Mouse (Mus musculus): ENCODE data around the gene Slc25a26. TPM values are rescaled to one million over a fixed set of nuclear protein-coding genes. Genes with fewer than 3 reads are reported as not detected.

The Slc25a26 gene
- polyA plus RNA-seq, 1 experiment, result 21.2 TPM

DNA sequence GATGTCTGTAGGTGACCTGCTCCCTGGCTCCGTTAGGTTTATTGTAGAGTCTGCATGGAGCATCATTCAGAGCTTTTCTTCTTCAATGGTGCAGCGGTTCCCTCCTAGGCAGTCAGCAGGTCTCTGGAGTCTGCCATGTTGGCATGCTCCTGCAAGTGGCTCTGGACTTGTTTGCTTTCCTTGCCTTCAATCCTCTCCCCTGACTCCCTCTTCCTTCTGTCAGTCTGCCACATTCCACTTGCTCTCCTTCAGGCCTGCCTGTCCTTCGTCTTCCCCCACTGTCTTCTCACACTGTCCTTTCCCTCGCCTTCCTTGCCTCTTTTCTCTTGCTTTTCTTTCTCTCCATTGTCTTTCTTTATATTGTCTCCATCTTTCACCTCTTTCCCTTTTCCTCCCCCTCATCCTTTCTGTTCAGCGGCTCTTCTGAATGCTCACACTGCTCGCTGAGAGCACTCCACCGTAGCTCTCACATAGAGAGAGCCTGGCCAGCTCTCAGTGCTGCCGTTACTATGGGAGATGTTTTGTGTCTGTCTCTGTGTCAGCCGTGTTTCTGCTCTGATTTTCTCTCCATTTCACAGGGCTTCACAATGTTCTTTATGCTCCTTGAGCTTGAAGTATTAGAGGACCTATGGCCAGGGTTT lies 75.5 kb downstream of the Slc25a26 start:
- Histone ChIP-seq H3K4me1 (ENCODE audit: control insufficient read depth, insufficient read depth, low read length) (no peaks in the 10 kb centered on the region; the same call in 1 of the 2 replicates), H3K27ac (ENCODE audit: insufficient read depth, low read length) (no peak overlapping the region), H3K4me3 (ENCODE audit: insufficient read depth, low read length) (no peak overlapping the region)
- TF ChIP-seq POLR2A (IDR thresholded peaks at IDR 0.05; ENCODE audit: extremely low read depth, insufficient read depth, low read length) (no peak), CTCF (IDR thresholded peaks at IDR 0.05; ENCODE audit: extremely low read depth, insufficient read depth, low read length) (no peak)

DNA sequence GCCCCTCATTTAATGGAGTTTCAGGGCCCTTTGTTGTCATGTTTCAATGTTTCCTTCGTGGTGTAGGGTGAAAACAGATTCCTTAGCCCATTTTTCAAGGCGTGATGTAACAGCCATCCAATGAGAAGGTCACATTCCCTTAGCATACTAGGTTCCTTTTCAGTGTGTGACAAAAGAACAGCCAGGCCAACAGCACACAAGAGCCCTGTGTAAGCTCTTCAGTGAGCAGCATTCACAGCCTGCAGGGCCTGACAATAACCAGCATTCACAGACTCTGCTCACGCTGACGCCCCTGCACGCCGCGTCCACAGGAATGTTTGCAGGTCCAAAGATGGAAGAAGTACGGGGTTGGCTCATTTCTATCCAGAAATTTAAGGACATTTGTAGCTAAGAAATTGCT lies 77.9 kb downstream of the Slc25a26 start:
- no peak for TF ChIP-seq POLR2A (IDR thresholded peaks at IDR 0.05; ENCODE audit: extremely low read depth, insufficient read depth, low read length)
- Histone ChIP-seq H3K27ac (ENCODE audit: insufficient read depth, low read length) (0 out of 2 replicates have a peak overlapping the region, but pooled peaks have one; percentile 16), H3K4me1 (ENCODE audit: control insufficient read depth, insufficient read depth, low read length) (no peaks in the 10 kb centered on the region; the same call in 1 of the 2 replicates), H3K4me3 (ENCODE audit: insufficient read depth, low read length) (no peak overlapping the region)

- Histone ChIP-seq H3K27ac (ENCODE audit: insufficient read depth, low read length) (no peak overlapping the region), H3K4me1 (ENCODE audit: control insufficient read depth, insufficient read depth, low read length) (peaks cover 2% of the 10 kb centered on the region; the same call in 1 of the 2 replicates), H3K4me3 (ENCODE audit: insufficient read depth, low read length) (no peak overlapping the region)
- TF ChIP-seq CTCF (IDR thresholded peaks at IDR 0.05; ENCODE audit: extremely low read depth, insufficient read depth, low read length) (no peak), POLR2A (IDR thresholded peaks at IDR 0.05; ENCODE audit: extremely low read depth, insufficient read depth, low read length) (no peak)
Observed at GRCm38 (mm10) chr6:94582055-94582454, 81.9 kb downstream of the Slc25a26 start.

GRCm38 (mm10) chr6:94584147-94584695 lies 84.1 kb downstream of the Slc25a26 start:
- Histone ChIP-seq H3K4me3 (ENCODE audit: insufficient read depth, low read length) (no peak overlapping the region), H3K27ac (ENCODE audit: insufficient read depth, low read length) (0 out of 2 replicates have a peak overlapping the region, but pooled peaks have one; percentile 57), H3K4me1 (ENCODE audit: control insufficient read depth, insufficient read depth, low read length) (peaks cover 2% of the 10 kb centered on the region; the same call in 1 of the 2 replicates)
- TF ChIP-seq CTCF (IDR thresholded peaks at IDR 0.05; ENCODE audit: extremely low read depth, insufficient read depth, low read length) (no peak), POLR2A (IDR thresholded peaks at IDR 0.05; ENCODE audit: extremely low read depth, insufficient read depth, low read length) (peak; percentile 22; the same call in 1 of the 2 replicates)

- TF ChIP-seq POLR2A (IDR thresholded peaks at IDR 0.05; ENCODE audit: extremely low read depth, insufficient read depth, low read length), result no peak
- TF ChIP-seq CTCF (IDR thresholded peaks at IDR 0.05; ENCODE audit: extremely low read depth, insufficient read depth, low read length), result no peak
- Histone ChIP-seq H3K4me1 (ENCODE audit: control insufficient read depth, insufficient read depth, low read length) (peaks cover 2% of the 10 kb centered on the region; the same call in 1 of the 2 replicates), H3K4me3 (ENCODE audit: insufficient read depth, low read length) (no peak overlapping the region), H3K27ac (ENCODE audit: insufficient read depth, low read length) (no peak overlapping the region)
Observed at GRCm38 (mm10) chr6:94584976-94585375, 84.8 kb downstream of the Slc25a26 start.

DNA sequence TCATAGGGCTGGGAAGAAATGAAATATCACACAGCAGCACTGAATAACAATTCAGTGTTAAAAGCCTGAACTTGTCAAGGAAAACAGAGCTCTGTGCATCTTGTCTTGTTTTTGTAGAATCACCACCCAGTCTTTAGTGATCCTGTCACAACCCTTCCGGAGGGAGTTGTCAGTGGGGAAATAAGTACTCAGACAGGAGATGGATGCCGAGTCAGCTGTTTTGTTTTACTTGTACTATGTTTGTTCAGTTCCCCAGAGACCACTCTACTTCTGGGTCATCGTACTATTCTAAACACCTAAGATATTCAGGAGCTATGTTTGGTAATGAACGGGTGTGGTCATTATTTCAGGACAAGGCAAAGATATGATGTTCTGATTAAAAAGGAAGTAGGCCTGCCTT lies 88.2 kb downstream of the Slc25a26 start:
- H3K27ac ChIP-seq (ENCODE audit: insufficient read depth, low read length), result no peak overlapping the region
- H3K4me1 ChIP-seq (ENCODE audit: control insufficient read depth, insufficient read depth, low read length), result peaks cover 10% of the 10 kb centered on the region
- TF ChIP-seq CTCF (IDR thresholded peaks at IDR 0.05; ENCODE audit: extremely low read depth, insufficient read depth, low read length) (no peak), POLR2A (IDR thresholded peaks at IDR 0.05; ENCODE audit: extremely low read depth, insufficient read depth, low read length) (no peak)
- H3K4me3 ChIP-seq (ENCODE audit: insufficient read depth, low read length), result no peak overlapping the region

- no peak overlapping the region for H3K4me3 ChIP-seq (ENCODE audit: insufficient read depth, low read length)
- peaks cover 8% of the 10 kb centered on the region; the same call in 1 of the 2 replicates for H3K4me1 ChIP-seq (ENCODE audit: control insufficient read depth, insufficient read depth, low read length)
- no peak for TF ChIP-seq CTCF (IDR thresholded peaks at IDR 0.05; ENCODE audit: extremely low read depth, insufficient read depth, low read length)
- TF ChIP-seq POLR2A (IDR thresholded peaks at IDR 0.05; ENCODE audit: extremely low read depth, insufficient read depth, low read length), result no peak
- no peak overlapping the region for H3K27ac ChIP-seq (ENCODE audit: insufficient read depth, low read length)
Observed at GRCm38 (mm10) chr6:94592243-94592642, 92.1 kb downstream of the Slc25a26 start.

DNA sequence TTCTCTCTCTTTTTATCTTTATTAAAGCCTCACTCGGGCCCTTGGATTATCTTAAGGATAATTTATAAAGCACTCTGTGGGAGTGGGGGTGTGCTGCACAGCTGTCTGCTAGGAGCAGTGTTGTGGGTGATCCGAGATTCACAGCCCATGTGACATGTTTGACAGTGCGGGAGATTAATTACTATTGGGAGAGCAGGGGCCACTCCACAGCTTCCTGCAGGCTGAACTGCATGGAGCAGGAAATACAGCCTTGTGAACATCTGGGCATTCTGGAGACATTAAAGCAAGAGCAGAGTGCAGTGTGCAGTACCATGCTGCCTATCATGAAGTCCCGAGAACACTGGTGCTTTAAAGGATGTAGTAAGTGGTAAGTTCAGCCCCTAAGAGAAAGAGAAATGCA lies 92.6 kb downstream of the Slc25a26 start:
- Histone ChIP-seq H3K4me1 (ENCODE audit: control insufficient read depth, insufficient read depth, low read length) (peaks cover 8% of the 10 kb centered on the region; the same call in 1 of the 2 replicates), H3K4me3 (ENCODE audit: insufficient read depth, low read length) (no peak overlapping the region), H3K27ac (ENCODE audit: insufficient read depth, low read length) (no peak overlapping the region)
- TF ChIP-seq CTCF (IDR thresholded peaks at IDR 0.05; ENCODE audit: extremely low read depth, insufficient read depth, low read length) (no peak), POLR2A (IDR thresholded peaks at IDR 0.05; ENCODE audit: extremely low read depth, insufficient read depth, low read length) (no peak)

GRCm38 (mm10) chr6:94594096-94594665 lies 94.0 kb downstream of the Slc25a26 start:
- Histone ChIP-seq H3K4me3 (ENCODE audit: insufficient read depth, low read length) (no peak overlapping the region), H3K27ac (ENCODE audit: insufficient read depth, low read length) (no peak overlapping the region), H3K4me1 (ENCODE audit: control insufficient read depth, insufficient read depth, low read length) (peaks cover 8% of the 10 kb centered on the region; the same call in 1 of the 2 replicates)
- no peak for TF ChIP-seq POLR2A (IDR thresholded peaks at IDR 0.05; ENCODE audit: extremely low read depth, insufficient read depth, low read length)
- no peak for TF ChIP-seq CTCF (IDR thresholded peaks at IDR 0.05; ENCODE audit: extremely low read depth, insufficient read depth, low read length)

DNA sequence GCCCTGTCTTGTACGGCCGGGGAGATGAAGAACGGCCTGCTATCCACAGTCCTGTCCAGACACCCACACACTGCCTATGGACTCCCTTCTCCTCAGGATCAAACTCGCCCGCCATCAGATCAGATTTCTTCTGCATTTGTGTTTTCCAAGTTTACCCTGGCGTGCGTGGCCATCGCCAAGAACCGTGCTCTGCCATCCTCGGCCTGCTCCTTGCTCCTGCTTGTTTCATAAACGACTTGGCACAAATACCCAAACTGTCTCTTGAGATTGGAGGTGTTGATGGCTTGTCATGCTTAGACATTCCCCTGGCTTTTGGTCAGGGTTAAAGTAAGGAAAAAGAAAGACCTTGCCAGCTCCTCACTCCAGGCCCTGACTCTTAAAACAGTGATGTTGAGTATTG lies 94.6 kb downstream of the Slc25a26 start:
- no peak for TF ChIP-seq CTCF (IDR thresholded peaks at IDR 0.05; ENCODE audit: extremely low read depth, insufficient read depth, low read length)
- TF ChIP-seq POLR2A (IDR thresholded peaks at IDR 0.05; ENCODE audit: extremely low read depth, insufficient read depth, low read length), result no peak
- H3K4me3 ChIP-seq (ENCODE audit: insufficient read depth, low read length), result no peak overlapping the region
- no peak overlapping the region for H3K27ac ChIP-seq (ENCODE audit: insufficient read depth, low read length)
- H3K4me1 ChIP-seq (ENCODE audit: control insufficient read depth, insufficient read depth, low read length), result peaks cover 8% of the 10 kb centered on the region; the same call in 1 of the 2 replicates

Data from cortical plate, adult 2 months (tissue).